Mouse (Mus musculus) E14TG2a.4 (cell line): ENCODE data around the gene Eml3.

ENCODE experiments used
- CTCF ChIP-seq: conservative IDR thresholded peaks from 2 replicates; pipeline ENCODE4 v1.5.1; 2014; ENCODE audit warnings: low read length
- NANOG ChIP-seq: IDR thresholded peaks from 2 replicates; pipeline ENCODE4 v1.6.1; 2014; ENCODE audit warnings: borderline replicate concordance, low read length, mixed read lengths
- POU5F1 ChIP-seq: IDR thresholded peaks from 2 replicates; pipeline ENCODE4 v1.6.1; 2014; ENCODE audit warnings: low read length, borderline replicate concordance

DNA sequence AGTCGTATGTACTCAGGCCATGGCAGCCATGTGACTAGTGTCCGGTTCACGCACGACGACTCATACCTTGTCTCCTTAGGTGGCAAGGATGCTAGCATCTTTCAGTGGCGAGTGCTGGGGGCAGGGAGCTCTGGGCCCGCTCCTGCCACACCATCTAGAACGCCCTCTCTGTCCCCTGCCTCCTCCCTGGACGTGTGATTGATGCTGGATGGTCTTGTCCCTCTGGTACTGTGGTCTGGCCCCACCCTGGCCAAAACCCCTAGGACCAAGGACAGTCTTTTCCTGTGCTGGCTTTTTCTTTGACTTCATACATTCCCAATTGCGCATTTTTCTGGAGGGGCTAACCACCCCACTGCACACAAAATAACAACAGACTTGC lies 11.8 kb downstream of the Eml3 start:
- TF ChIP-seq CTCF (no peak), POU5F1 (no peak), NANOG (no peak)
